Mouse (Mus musculus) liver, adult (tissue): ENCODE data around the gene Syt16.

Experiments
- GATA4 ChIP-seq: IDR thresholded peaks from 2 replicates; pipeline ENCODE4 v1.6.1; 2014; ENCODE audit warnings: mild to moderate bottlenecking, low read length; ENCODE audit not compliant: insufficient replicate concordance

The Syt16 gene

GRCm38 (mm10) chr12:74062547-74062946 lies 65.1 kb downstream of the Syt16 start:
- no peak for TF ChIP-seq GATA4

GRCm38 (mm10) chr12:74068912-74069311 lies 71.5 kb downstream of the Syt16 start:
- TF ChIP-seq GATA4: no peak

DNA sequence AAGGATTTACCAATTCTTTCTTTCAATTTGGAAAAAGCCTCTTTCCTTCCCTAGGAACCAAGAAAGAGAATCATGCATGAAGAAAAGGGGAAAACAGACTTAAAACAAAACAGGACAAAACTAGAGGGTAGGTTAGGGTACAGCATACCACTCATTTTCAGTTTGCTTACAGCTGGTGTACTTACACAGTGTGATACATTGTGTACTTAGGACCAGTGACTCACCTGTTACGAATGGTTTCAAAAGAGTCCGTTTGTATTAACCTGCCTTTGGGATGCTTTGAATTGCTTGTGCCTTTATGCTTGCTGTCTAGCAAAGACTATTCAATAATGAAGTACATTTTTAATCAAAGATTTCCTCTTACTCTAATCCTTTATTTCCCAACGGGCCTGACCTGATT lies 78.1 kb downstream of the Syt16 start:
- no peak for TF ChIP-seq GATA4

- TF ChIP-seq GATA4: no peak
Observed at GRCm38 (mm10) chr12:74076091-74076490, 78.6 kb downstream of the Syt16 start.

DNA sequence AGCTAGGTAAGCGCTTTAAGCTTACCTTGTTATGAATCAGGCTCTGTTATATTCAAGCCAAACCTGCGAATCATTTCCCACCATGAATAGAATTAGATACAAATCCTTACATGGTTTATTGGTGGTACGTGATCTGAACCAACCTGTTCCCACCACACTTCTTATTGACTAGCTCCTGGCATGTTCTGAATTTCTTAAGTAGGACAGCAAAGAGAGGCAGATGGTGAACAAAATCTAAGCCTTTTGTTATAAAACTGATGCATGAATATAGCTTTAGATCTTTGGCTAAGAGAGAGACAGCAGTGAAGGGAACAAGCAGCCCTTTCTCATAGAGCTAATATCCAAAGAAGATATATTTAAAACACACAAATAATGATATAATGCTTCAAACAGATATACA lies 83.7 kb downstream of the Syt16 start:
- no peak for TF ChIP-seq GATA4

DNA sequence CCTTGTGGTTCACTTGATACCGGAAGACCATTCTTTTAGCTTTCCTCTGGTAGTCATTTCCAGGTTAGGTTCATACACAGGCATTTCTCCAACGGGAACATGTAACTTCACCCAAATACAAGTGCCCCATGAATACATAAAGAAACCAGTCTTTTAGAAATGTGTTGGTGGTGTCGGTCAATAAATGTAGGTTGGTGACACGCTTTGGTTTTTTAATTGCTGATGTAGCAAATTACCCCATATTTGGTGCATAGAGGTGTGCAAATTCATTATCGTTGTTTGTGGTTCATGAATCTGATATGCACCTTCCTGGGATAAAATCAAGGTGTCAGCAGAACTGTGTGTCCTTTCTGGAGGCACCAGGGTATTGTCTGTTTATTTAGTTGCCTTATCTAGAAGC lies 86.9 kb downstream of the Syt16 start:
- no peak for TF ChIP-seq GATA4

DNA sequence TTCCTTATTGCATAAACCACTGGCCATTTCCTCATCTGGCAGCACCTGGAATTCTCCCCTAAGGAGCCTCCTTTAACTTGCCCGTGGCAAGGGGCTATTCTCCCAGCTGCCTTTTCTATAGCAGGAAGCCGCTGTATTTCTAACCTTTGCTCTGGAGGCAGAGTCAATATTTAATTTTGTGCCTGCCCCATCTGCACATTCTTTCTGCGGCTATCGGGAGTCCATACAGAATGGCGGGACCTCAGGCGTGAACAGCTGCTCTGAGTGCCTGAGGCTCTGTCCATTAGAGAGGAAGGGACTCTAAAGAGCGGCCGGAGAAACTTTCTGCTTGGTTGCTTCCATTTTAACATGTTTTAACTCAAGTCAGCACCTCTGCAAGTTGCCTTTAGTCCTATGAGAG lies 89.6 kb downstream of the Syt16 start:
- no peak for TF ChIP-seq GATA4

GRCm38 (mm10) chr12:74089342-74090131 lies 92.1 kb downstream of the Syt16 start:
- TF ChIP-seq GATA4: no peak

DNA sequence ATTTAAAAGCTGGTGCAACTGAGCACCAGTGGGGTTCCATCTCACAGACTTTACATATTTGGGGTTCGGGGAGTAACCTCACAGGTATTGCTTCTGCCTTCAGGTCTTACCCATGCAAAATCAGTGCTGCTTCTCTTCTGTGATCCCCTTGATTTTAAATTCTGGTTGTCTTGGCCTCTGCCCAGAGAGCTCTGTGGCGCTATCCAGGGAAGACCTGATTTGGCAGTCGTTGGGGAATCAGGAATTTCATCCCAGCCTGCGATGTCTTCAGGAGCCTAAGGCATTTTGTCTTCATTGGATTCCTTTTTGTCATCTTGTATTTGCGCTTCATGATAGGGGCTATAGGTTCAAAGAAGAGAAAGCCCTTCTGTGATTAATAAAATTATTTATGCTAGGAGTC lies 95.1 kb downstream of the Syt16 start:
- no peak for TF ChIP-seq GATA4

- TF ChIP-seq GATA4: no peak
Observed at GRCm38 (mm10) chr12:74093110-74093509, 95.6 kb downstream of the Syt16 start.

DNA sequence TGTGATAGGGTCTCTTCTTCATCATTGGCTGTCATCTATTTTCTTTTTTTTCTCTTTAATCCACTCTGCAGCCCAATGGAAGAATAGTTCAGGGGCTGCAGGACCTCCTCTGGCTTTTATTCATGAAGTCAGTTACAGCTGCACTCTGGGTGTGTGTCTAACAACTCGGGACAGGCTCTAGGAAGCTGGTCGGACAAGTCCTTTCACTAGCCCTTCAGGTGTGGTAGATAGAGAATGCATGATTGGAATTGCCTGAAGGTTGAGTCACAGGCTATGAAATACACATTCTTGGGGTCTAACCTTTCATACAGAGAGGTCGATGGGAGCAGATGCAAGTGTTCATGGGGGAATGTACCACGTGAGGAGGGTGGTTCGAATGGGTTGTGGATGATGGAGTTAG lies 97.2 kb downstream of the Syt16 start:
- TF ChIP-seq GATA4: no peak

DNA sequence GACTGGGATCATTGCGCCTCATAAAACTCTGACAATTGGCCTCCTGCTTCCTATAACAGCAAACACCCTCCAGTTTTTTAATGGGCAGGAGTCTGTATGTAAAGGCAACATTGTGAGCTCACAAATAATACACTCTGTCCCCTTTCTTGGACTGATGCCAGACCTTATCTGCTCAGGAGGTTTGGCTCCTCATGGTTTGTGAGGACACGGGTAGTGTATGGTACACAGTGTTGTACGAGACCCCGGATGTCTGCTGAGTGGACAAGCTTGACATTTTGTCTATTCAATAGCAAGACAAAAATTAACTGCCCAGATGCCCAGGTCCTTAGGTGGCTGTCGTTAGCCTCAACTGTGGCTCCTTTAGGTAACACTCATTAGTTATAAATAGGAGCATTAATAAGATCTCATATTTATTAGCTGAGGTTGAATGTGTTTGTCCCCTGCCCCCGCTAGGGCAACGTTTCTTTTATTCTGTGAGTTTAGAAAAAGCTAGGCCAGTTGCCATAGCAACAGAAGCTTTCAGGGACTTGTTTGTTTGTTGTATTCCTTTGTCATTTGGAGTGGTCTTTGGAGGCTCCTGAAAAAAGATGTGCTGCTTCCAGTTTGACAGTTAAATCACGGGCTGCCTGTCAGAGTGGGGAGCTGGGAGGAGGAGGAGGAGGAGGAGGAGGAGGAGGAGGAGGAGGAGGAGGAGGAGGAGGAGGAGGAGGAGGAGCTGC lies 101.3 kb downstream of the Syt16 start:
- no peak for TF ChIP-seq GATA4

- TF ChIP-seq GATA4: no peak
Observed at GRCm38 (mm10) chr12:74105811-74106513, 108.5 kb downstream of the Syt16 start.

- no peak for TF ChIP-seq GATA4
Observed at GRCm38 (mm10) chr12:74108663-74109081, 111.2 kb downstream of the Syt16 start.

- TF ChIP-seq GATA4: no peak
Observed at GRCm38 (mm10) chr12:74109462-74110068, 112.1 kb downstream of the Syt16 start.
